ENCODE assay signal across 20 mouse cellular contexts in the genomic region with DNA sequence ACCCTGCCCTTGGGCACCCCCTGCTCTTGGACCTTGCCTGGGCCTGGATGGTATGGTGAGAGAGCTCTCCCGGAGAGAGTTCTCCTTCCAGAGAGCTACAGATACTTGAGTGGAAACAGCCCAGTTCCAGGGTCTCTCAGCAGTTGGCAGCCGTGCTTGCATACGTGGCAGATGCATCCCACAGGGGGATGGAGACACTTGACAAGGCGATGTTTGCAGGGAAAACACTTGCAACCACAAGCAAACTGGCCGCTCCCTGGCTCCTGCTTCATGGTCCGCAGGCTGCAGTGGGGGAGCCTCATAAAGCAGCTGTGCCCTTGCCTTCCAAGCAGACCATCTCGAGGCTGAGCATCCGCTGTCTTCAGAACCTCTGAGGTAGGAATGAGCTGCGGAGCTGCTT. TPM values are rescaled to one million over a fixed set of nuclear protein-coding genes. Genes with fewer than 3 reads are reported as not detected.
DNase-seq lines count a peak whose midpoint lies in the region; TF ChIP-seq lines count a peak whose summit lies in the region.
"Had no signal": no experiment of that assay in that cellular context is flagged by ENCODE, and none has a peak within 500 bp of the region (broad histone marks: within the 10 kb centered on the region; RNA-seq: fewer than 3 reads in every experiment).

Bpifb2 (plus strand) TSS at position 301 of the 400 bp plus-strand sequence.

- no peak within 1 kb of the TSS for H3K4me3 ChIP-seq in heart, embryonic 10.5 days

- peaks cover 5% of the 10 kb centered on the region; the same call in 1 of the 2 replicates for H3K27me3 ChIP-seq in heart, embryonic 10.5 days (ENCODE audit: insufficient read depth, poor library complexity, severe bottlenecking)

- TF ChIP-seq POLR2A in brain, embryonic 14.5 days (IDR thresholded peaks at IDR 0.05; ENCODE audit: borderline replicate concordance, extremely low read depth, insufficient read depth, insufficient read length, poor library complexity, severe bottlenecking): no peak

- TF ChIP-seq CTCF in brain, embryonic 14.5 days (IDR thresholded peaks at IDR 0.05; ENCODE audit: borderline replicate concordance, extremely low read depth, insufficient read depth, insufficient read length): no peak

- WGBS in heart, embryonic 10.5 days: 61% methylated on average over 9 of the region's 9 CpGs

- H3K4me1 ChIP-seq in heart, embryonic 10.5 days: 0 out of 2 replicates have a peak, but pooled peaks cover 3% of the 10 kb centered on the region

- no peak within 1 kb of the TSS for H3K27ac ChIP-seq in heart, embryonic 10.5 days

- peak; percentile 74 for DNase-seq in heart, adult 11 months
- no peak for DNase-seq in heart, embryonic 10.5 days (ENCODE audit: low spot score)
- peak; percentile 0 for DNase-seq in brain, embryonic 14.5 days (ENCODE audit: low read depth)
- no peak for DNase-seq in thymus, postnatal 4 days
- DNase-seq: adrenal gland, adult 2 months; adrenal gland, adult 8-10 months; adrenal gland, postnatal 10 days; adrenal gland, postnatal 14 days; adrenal gland, postnatal 25 days; adrenal gland, postnatal 36 days; B cell, adult 2 months; cerebellum, adult 11 months; cerebellum, adult 11-12 months; cerebellum, adult 18-20 months; cerebellum, adult 2 months had no signal

- no peaks in the 10 kb centered on the region for H3K36me3 ChIP-seq in heart, embryonic 10.5 days
- H3K36me3 ChIP-seq: G1E had no signal

- H3K9me3 ChIP-seq in heart, embryonic 10.5 days: no peaks in the 10 kb centered on the region
- H3K9me3 ChIP-seq: G1E had no signal

RNA-seq across cellular contexts. Expression of gene Bpifb2, which starts in this region (rescaled TPM):
- not detected in 2 replicates for polyA plus RNA-seq in heart, embryonic 10.5 days (2016; fragmentation: Nextera tagmentation; extraction: Ambion mirVana)
- not detected in 2 replicates for polyA plus RNA-seq in brain, embryonic 14.5 days (2012; rRNA removed)
- polyA plus RNA-seq: activated CD4-positive, CD25-positive, alpha-beta regulatory T cell, adult 4 months; adrenal gland, adult 2 months; C2C12; CD4-positive, CD25-positive, alpha-beta regulatory T cell, adult 4 months; G1E; Patski had no signal

Comparison
In these comparisons a context has a peak if more than half of its experiments do, and no peak if none do; other contexts are left out.
1. Peak in DNase-seq in brain, embryonic 14.5 days; RNA of the gene not detected or under 1 TPM.